Mouse (Mus musculus): ENCODE measurements around the gene Lurap1. TPM values are rescaled to one million over a fixed set of nuclear protein-coding genes. Genes with fewer than 3 reads are reported as not detected.

The Lurap1 gene
- polyA plus RNA-seq, 1 experiment from 2014 or later: 2.2 TPM

GRCm38 (mm10) chr4:116173752-116174151 is 22.6 kb upstream of the Lurap1 start:
- DNase-seq (ENCODE audit: low spot score): no peak
- no peak overlapping the region for H3K27ac ChIP-seq (replicated peaks)
- 81% methylated on average over 4 of the region's 4 CpGs for WGBS
- no peaks in the 10 kb centered on the region for H3K9me3 ChIP-seq
- H3K27me3 ChIP-seq (replicated peaks; ENCODE audit: low read depth, poor library complexity, severe bottlenecking): no peaks in the 10 kb centered on the region
- no peak overlapping the region for H3K4me3 ChIP-seq
- peaks cover 49% of the 10 kb centered on the region for H3K4me1 ChIP-seq
- H3K36me3 ChIP-seq (replicated peaks): no peaks in the 10 kb centered on the region

- no peaks in the 10 kb centered on the region for H3K27me3 ChIP-seq (replicated peaks; ENCODE audit: low read depth, poor library complexity, severe bottlenecking)
- no peaks in the 10 kb centered on the region for H3K36me3 ChIP-seq (replicated peaks)
- H3K27ac ChIP-seq (replicated peaks): peak within 1 kb of the TSS; percentile 48; the same call in 1 of the 2 replicates
- peaks cover 49% of the 10 kb centered on the region for H3K4me1 ChIP-seq
- 90% methylated on average over 6 of the region's 6 CpGs for WGBS
- no peak within 1 kb of the TSS for H3K4me3 ChIP-seq
- no peaks in the 10 kb centered on the region for H3K9me3 ChIP-seq
- DNase-seq (ENCODE audit: low spot score): no peak
Observed at GRCm38 (mm10) chr4:116173072-116173471, 21.9 kb upstream of the Lurap1 start, which contains the start of the genes 1700042G07Rik and Gm49337. 1700042G07Rik (plus strand) TSS chr4:116173372. Gm49337 (plus strand) TSS chr4:116173384.

- 81% methylated on average over 3 of the region's 3 CpGs for WGBS
- H3K36me3 ChIP-seq (replicated peaks): no peaks in the 10 kb centered on the region
- no peak overlapping the region for H3K4me3 ChIP-seq
- no peaks in the 10 kb centered on the region for H3K9me3 ChIP-seq
- no peaks in the 10 kb centered on the region for H3K27me3 ChIP-seq (replicated peaks; ENCODE audit: low read depth, poor library complexity, severe bottlenecking)
- peaks cover 35% of the 10 kb centered on the region for H3K4me1 ChIP-seq
- H3K27ac ChIP-seq (replicated peaks): no peak overlapping the region
- no peak for DNase-seq (ENCODE audit: low spot score)
Observed at GRCm38 (mm10) chr4:116169353-116169672, 18.2 kb upstream of the Lurap1 start.

GRCm38 (mm10) chr4:116168617-116169352 is 17.6 kb upstream of the Lurap1 start:
- H3K9me3 ChIP-seq: no peaks in the 10 kb centered on the region
- H3K4me3 ChIP-seq: no peak overlapping the region
- H3K27me3 ChIP-seq (replicated peaks; ENCODE audit: low read depth, poor library complexity, severe bottlenecking): no peaks in the 10 kb centered on the region
- H3K27ac ChIP-seq (replicated peaks): no peak overlapping the region
- WGBS: 73% methylated on average over 8 of the region's 8 CpGs
- peak; percentile 74 for DNase-seq (ENCODE audit: low spot score)
- peaks cover 30% of the 10 kb centered on the region for H3K4me1 ChIP-seq
- no peaks in the 10 kb centered on the region for H3K36me3 ChIP-seq (replicated peaks)

- Histone ChIP-seq H3K27ac (replicated peaks) (no peak within 1 kb of the TSS), H3K9me3 (no peaks in the 10 kb centered on the region), H3K4me1 (peaks cover 22% of the 10 kb centered on the region), H3K36me3 (replicated peaks) (0 out of 2 replicates have a peak, but pooled peaks cover 1% of the 10 kb centered on the region), H3K4me3 (no peak within 1 kb of the TSS), H3K27me3 (replicated peaks; ENCODE audit: low read depth, poor library complexity, severe bottlenecking) (no peaks in the 10 kb centered on the region)
- DNase-seq (ENCODE audit: low spot score): no peak
- WGBS: 32% methylated on average over 7 of the region's 7 CpGs
Observed at GRCm38 (mm10) chr4:116167404-116167803, 16.3 kb upstream of the Lurap1 start, which contains the start of gene Tspan1. Tspan1 (minus strand) TSS chr4:116167601.

GRCm38 (mm10) chr4:116165708-116166407 is 14.7 kb upstream of the Lurap1 start:
- DNase-seq (ENCODE audit: low spot score): no peak
- peaks cover 17% of the 10 kb centered on the region for H3K36me3 ChIP-seq (replicated peaks)
- H3K27ac ChIP-seq (replicated peaks): 0 out of 2 replicates have a peak overlapping the region, but pooled peaks have one; percentile 21
- H3K9me3 ChIP-seq: no peaks in the 10 kb centered on the region
- no peaks in the 10 kb centered on the region for H3K27me3 ChIP-seq (replicated peaks; ENCODE audit: low read depth, poor library complexity, severe bottlenecking)
- no peak overlapping the region for H3K4me3 ChIP-seq
- H3K4me1 ChIP-seq: peaks cover 22% of the 10 kb centered on the region
- WGBS: 46% methylated on average over 8 of the region's 8 CpGs

GRCm38 (mm10) chr4:116164759-116165554 is 13.8 kb upstream of the Lurap1 start:
- 86% methylated on average over 2 of the region's 2 CpGs for WGBS
- H3K36me3 ChIP-seq (replicated peaks): peaks cover 26% of the 10 kb centered on the region
- peak overlapping the region; percentile 21; the same call in 1 of the 2 replicates for H3K27ac ChIP-seq (replicated peaks)
- peaks cover 22% of the 10 kb centered on the region for H3K4me1 ChIP-seq
- no peaks in the 10 kb centered on the region for H3K9me3 ChIP-seq
- no peak for DNase-seq (ENCODE audit: low spot score)
- H3K4me3 ChIP-seq: no peak overlapping the region
- no peaks in the 10 kb centered on the region for H3K27me3 ChIP-seq (replicated peaks; ENCODE audit: low read depth, poor library complexity, severe bottlenecking)

GRCm38 (mm10) chr4:116162142-116162541 is 11.0 kb upstream of the Lurap1 start:
- H3K4me3 ChIP-seq: no peak overlapping the region
- no peaks in the 10 kb centered on the region for H3K9me3 ChIP-seq
- 83% methylated on average over 4 of the region's 4 CpGs for WGBS
- H3K4me1 ChIP-seq: peaks cover 22% of the 10 kb centered on the region
- no peaks in the 10 kb centered on the region for H3K27me3 ChIP-seq (replicated peaks; ENCODE audit: low read depth, poor library complexity, severe bottlenecking)
- DNase-seq (ENCODE audit: low spot score): no peak
- H3K36me3 ChIP-seq (replicated peaks): peaks cover 54% of the 10 kb centered on the region
- no peak overlapping the region for H3K27ac ChIP-seq (replicated peaks)

- 86% methylated on average over 3 of the region's 3 CpGs for WGBS
- Histone ChIP-seq H3K4me1 (peaks cover 13% of the 10 kb centered on the region), H3K4me3 (no peak overlapping the region), H3K36me3 (replicated peaks) (peaks cover 68% of the 10 kb centered on the region), H3K27me3 (replicated peaks; ENCODE audit: low read depth, poor library complexity, severe bottlenecking) (no peaks in the 10 kb centered on the region), H3K9me3 (no peaks in the 10 kb centered on the region), H3K27ac (replicated peaks) (no peak overlapping the region)
- DNase-seq (ENCODE audit: low spot score): no peak
Observed at GRCm38 (mm10) chr4:116160769-116161168, 9.6 kb upstream of the Lurap1 start.

GRCm38 (mm10) chr4:116159912-116160311 is 8.8 kb upstream of the Lurap1 start:
- Histone ChIP-seq H3K4me3 (no peak overlapping the region), H3K36me3 (replicated peaks) (peaks cover 76% of the 10 kb centered on the region), H3K27ac (replicated peaks) (no peak overlapping the region), H3K27me3 (replicated peaks; ENCODE audit: low read depth, poor library complexity, severe bottlenecking) (no peaks in the 10 kb centered on the region), H3K4me1 (peaks cover 4% of the 10 kb centered on the region), H3K9me3 (no peaks in the 10 kb centered on the region)
- WGBS: 82% methylated on average over 3 of the region's 3 CpGs
- no peak for DNase-seq (ENCODE audit: low spot score)

GRCm38 (mm10) chr4:116157882-116158281 is 6.7 kb upstream of the Lurap1 start:
- DNase-seq (ENCODE audit: low spot score): no peak
- H3K4me3 ChIP-seq: no peak overlapping the region
- H3K4me1 ChIP-seq: no peaks in the 10 kb centered on the region
- no peak overlapping the region for H3K27ac ChIP-seq (replicated peaks)
- 91% methylated on average over 2 of the region's 2 CpGs for WGBS
- H3K36me3 ChIP-seq (replicated peaks): peaks cover 97% of the 10 kb centered on the region
- H3K9me3 ChIP-seq: no peaks in the 10 kb centered on the region
- H3K27me3 ChIP-seq (replicated peaks; ENCODE audit: low read depth, poor library complexity, severe bottlenecking): no peaks in the 10 kb centered on the region

- Histone ChIP-seq H3K4me3 (no peak overlapping the region), H3K4me1 (peaks cover 16% of the 10 kb centered on the region), H3K9me3 (no peaks in the 10 kb centered on the region), H3K27ac (replicated peaks) (no peak overlapping the region), H3K27me3 (replicated peaks; ENCODE audit: low read depth, poor library complexity, severe bottlenecking) (no peaks in the 10 kb centered on the region), H3K36me3 (replicated peaks) (peaks cover 62% of the 10 kb centered on the region)
- DNase-seq (ENCODE audit: low spot score): no peak
- 94% methylated on average over 15 of the region's 15 CpGs for WGBS
Observed at GRCm38 (mm10) chr4:116152702-116153101, 1.6 kb upstream of the Lurap1 start.

Data from embryonic facial prominence, embryonic 10.5 days (tissue).